Mouse (Mus musculus): ENCODE measurements around the gene Gm38655. TPM values are rescaled to one million over a fixed set of nuclear protein-coding genes. Genes with fewer than 3 reads are reported as not detected.

Gm38655 gene
- total RNA-seq, 2 experiments from 2014 or later, result not detected

Other genes starting within 250 kb of the Gm38655 start
- 10 to 100 TPM; 16.3 to 19.2 TPM for gene Mapk8ip3, start 238.5 kb downstream of the Gm38655 start, total RNA-seq (2021)
- gene Jpt2, start 214.8 kb downstream of the Gm38655 start, total RNA-seq (2021), result 10 to 100 TPM in 1 of 2 experiments, 1 to 10 TPM in 1; 8.2 to 13.3 TPM
- 1 to 10 TPM; 7.1 to 7.3 TPM for gene Cramp1l, start 159.7 kb downstream of the Gm38655 start, total RNA-seq (2021)
- gene Ift140, start 159.4 kb downstream of the Gm38655 start, total RNA-seq (2021), result 1 to 10 TPM; 2.9 to 4.1 TPM
- 10 to 100 TPM; 13.9 to 16.3 TPM for gene Tmem204, start 91.9 kb downstream of the Gm38655 start, total RNA-seq (2021)
- gene Telo2, start 59.5 kb downstream of the Gm38655 start, total RNA-seq (2021), result 1 to 10 TPM; 9.2 to 9.3 TPM
- gene Ptx4, start 54.7 kb downstream of the Gm38655 start, total RNA-seq (2021), result 1 to 10 TPM; 8.4 to 9.6 TPM
- 10 to 100 TPM; 14.3 to 15.5 TPM for gene Clcn7, start 42.1 kb downstream of the Gm38655 start, total RNA-seq (2021)
- gene Ccdc154, start 13.0 kb downstream of the Gm38655 start, total RNA-seq (2021), result not detected
- gene BC003965, start 9.1 kb upstream of the Gm38655 start, total RNA-seq (2021), result 10 to 100 TPM; 13.0 to 13.1 TPM
- 1 to 10 TPM; 4.6 to 4.8 TPM for gene Unkl, start 12.9 kb upstream of the Gm38655 start, total RNA-seq (2021)
- gene Gnptg, start 64.7 kb upstream of the Gm38655 start, total RNA-seq (2021), result 10 to 100 TPM; 12.3 to 14.8 TPM
- gene Tsr3, start 64.7 kb upstream of the Gm38655 start, total RNA-seq (2021), result 10 to 100 TPM; 19.7 to 21.0 TPM
- gene Baiap3, start 80.9 kb upstream of the Gm38655 start, total RNA-seq (2021), result under 1 TPM in 1 of 2 experiments, not detected in 1; 0.41 TPM
- 10 to 100 TPM; 74.9 to 82.6 TPM for gene Ube2i, start 99.2 kb upstream of the Gm38655 start, total RNA-seq (2021)
- gene Prss34, start 122.9 kb upstream of the Gm38655 start, total RNA-seq (2021), result 1 to 10 TPM; 1.8 to 2.7 TPM
- gene Prss28, start 133.2 kb upstream of the Gm38655 start, total RNA-seq (2021), result not detected
- not detected for gene Prss29, start 143.2 kb upstream of the Gm38655 start, total RNA-seq (2021)
- gene Tpsab1, start 170.1 kb upstream of the Gm38655 start, total RNA-seq (2021), result 1 to 10 TPM; 4.0 to 4.7 TPM
- gene Tpsb2, start 190.8 kb upstream of the Gm38655 start, total RNA-seq (2021), result 10 to 100 TPM in 1 of 2 experiments, 1 to 10 TPM in 1; 9.4 to 12.6 TPM
- gene Tpsg1, start 193.8 kb upstream of the Gm38655 start, total RNA-seq (2021), result not detected

Measured in gastrocnemius, postnatal 14 days (tissue).